Mouse (Mus musculus): ENCODE results near the gene Exosc1.

DNA sequence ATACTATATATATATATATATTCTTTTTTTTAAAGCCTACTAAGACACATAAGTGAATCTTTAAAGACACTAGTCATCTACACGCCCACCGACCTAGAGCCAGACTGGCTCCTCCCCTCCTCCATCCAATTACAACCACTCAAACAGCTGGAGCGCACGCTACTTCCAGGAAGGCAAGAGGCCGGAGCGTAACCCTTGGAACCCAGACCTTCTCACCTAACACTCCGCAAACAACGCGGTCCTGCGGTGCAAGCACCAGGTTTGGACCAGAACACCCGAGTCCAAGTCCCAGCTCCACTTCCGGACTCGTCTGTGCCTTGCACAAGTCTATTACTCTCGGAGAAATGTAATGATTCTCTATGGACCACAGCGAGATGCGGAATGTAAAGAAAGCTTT is 47.2 kb upstream of the Exosc1 start:
- TF ChIP-seq POLR2A (IDR thresholded peaks at IDR 0.05; ENCODE audit: control insufficient read depth, extremely low read depth, insufficient read depth, low read length, poor library complexity) (no peak), CTCF (IDR thresholded peaks at IDR 0.05; ENCODE audit: borderline replicate concordance, control insufficient read depth, extremely low read depth, insufficient read depth, low read length, poor library complexity) (no peak)
